Mouse (Mus musculus): ENCODE data around the gene Myl3. TPM values are rescaled to one million over a fixed set of nuclear protein-coding genes. Genes with fewer than 3 reads are reported as not detected.

Gene Myl3
- polyA plus RNA-seq (2015; fragmentation: Nextera tagmentation; extraction: Ambion mirVana): 16.3 and 125 TPM in 2 replicates

DNA sequence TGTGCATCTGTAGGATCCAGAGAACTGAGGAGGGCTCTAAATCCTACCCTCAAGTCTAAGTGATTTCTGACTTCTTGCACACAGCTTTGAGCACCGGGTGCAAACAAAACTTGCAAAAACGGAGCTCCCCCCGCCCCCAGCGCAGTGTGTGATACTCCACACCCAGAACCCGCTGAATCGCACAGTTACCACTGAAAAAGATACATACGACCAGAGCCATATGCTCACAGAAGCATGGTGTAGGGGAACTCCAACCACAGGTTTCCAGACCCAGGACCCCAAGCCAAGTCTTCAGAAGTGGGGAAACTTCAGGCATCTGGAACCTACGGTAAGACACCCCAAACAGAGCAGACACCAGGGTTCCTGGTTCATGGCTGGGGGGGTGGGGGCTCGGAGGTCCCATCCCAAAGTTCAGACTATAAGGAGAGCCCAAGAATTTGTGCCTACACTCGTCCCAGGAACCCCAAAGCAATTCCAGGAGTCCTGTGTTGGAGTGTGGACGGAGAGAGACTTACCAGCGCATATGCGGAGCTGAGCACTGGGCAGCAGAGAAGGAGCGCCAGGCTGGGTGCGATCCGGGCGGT lies at the start of gene Myl3:
Gene Myl3, plus strand, starts transcription at position 151 of the 584 bp plus-strand sequence.
- H3K27me3 ChIP-seq: peaks cover 26% of the 10 kb centered on the region
- ATAC-seq (ENCODE audit: insufficient number of reproducible peaks, low FRiP score, low TSS enrichment, low read depth): no peak
- peaks cover 64% of the 10 kb centered on the region for H3K4me1 ChIP-seq
- H3K9me3 ChIP-seq: no peaks in the 10 kb centered on the region
- 2% methylated on average over 17 of the region's 17 CpGs for WGBS
- peak within 1 kb of the TSS; percentile 81 for H3K4me3 ChIP-seq
- no peaks in the 10 kb centered on the region; the same call in 1 of the 2 replicates for H3K36me3 ChIP-seq
- H3K9ac ChIP-seq: peak within 1 kb of the TSS; percentile 85
- H3K4me2 ChIP-seq: peak within 1 kb of the TSS; percentile 74
- peak within 1 kb of the TSS; percentile 95 for H3K27ac ChIP-seq

DNA sequence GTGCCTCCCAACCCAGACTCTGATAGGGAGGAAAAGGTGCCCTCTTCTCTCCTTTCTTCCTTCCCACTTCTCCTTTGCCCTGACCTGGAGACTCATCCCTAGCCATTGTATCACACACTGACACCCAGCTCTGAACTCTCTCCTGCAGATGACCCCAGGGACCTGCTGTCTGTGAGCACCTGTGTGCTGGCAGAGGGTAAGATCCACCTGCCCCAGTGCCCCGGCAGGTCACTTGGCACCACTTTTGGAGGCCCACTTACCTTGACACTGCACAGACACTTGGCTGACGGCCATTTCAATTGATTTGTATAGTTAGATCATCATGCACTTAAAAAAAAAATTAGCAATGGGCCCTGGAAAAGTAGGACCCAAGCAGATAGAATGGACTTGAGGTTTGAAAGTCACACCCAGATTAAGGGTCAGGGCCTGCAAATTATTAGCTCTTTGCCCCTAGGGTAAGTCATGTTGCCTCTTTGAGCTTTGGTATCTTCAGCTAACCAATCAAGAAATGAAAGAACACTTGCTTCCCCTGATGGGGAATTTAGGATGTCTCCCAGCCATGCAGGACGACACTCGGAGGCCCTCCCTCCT lies 46.4 kb upstream of the Myl3 start:
- ATAC-seq (ENCODE audit: insufficient number of reproducible peaks, low FRiP score, low TSS enrichment, low read depth): no peak
- WGBS: 77% methylated on average over 4 of the region's 4 CpGs
- H3K27me3 ChIP-seq: no peaks in the 10 kb centered on the region
- no peaks in the 10 kb centered on the region for H3K9me3 ChIP-seq
- no peak overlapping the region for H3K4me2 ChIP-seq
- no peak overlapping the region for H3K9ac ChIP-seq
- H3K4me1 ChIP-seq: 0 out of 2 replicates have a peak, but pooled peaks cover 5% of the 10 kb centered on the region
- peak overlapping the region; percentile 33; the same call in 1 of the 2 replicates for H3K27ac ChIP-seq
- H3K4me3 ChIP-seq: no peak overlapping the region
- H3K36me3 ChIP-seq: peaks cover 25% of the 10 kb centered on the region

DNA sequence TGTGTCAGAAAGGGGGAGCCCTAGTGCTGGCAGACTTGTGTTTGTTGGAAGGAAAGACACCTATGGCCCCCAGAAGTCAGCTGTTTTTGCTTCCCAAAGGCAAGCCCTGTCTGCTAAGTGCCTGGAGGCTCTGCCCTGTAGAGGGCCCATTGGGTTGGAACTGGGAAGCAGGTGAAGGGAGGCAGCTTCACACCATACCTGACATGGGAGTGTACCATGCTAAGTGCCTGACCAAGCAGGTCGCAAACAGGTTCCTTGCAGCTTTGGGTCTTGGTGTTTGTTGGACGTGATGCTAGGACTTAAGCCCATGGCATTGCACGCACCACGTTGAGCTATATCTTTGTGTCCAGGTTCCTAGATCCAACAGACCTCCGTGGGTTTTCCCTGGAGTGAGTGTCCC lies 45.2 kb upstream of the Myl3 start:
- H3K27me3 ChIP-seq: no peaks in the 10 kb centered on the region
- no peak overlapping the region for H3K4me3 ChIP-seq
- no peak for ATAC-seq (ENCODE audit: insufficient number of reproducible peaks, low FRiP score, low TSS enrichment, low read depth)
- no peak overlapping the region for H3K4me2 ChIP-seq
- H3K36me3 ChIP-seq: peaks cover 25% of the 10 kb centered on the region
- H3K9ac ChIP-seq: no peak overlapping the region
- H3K4me1 ChIP-seq: 0 out of 2 replicates have a peak, but pooled peaks cover 5% of the 10 kb centered on the region
- WGBS: 94% methylated on average over 5 of the region's 5 CpGs
- H3K9me3 ChIP-seq: no peaks in the 10 kb centered on the region
- peak overlapping the region; percentile 67; the same call in 1 of the 2 replicates for H3K27ac ChIP-seq

DNA sequence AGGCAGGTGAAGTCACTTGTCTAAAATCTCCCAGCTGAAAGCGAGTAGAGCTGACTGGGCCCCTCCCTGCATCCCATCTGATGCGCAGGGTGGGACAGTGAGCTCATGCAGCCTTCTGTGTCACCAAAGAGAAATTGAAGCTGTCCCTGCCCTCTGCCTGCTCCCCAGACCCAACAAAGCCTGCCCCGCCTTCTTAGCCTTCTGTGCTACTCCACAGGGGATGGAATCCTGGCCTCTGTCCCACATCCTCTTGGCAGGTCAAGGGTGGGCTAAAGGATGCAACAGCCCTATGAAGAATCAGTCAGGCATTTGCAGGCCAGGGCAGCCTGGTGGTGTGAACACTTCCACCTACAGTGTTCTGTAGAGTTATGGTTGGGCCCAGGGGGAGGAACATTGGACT lies 44.2 kb upstream of the Myl3 start:
- ATAC-seq (ENCODE audit: insufficient number of reproducible peaks, low FRiP score, low TSS enrichment, low read depth): no peak
- Histone ChIP-seq H3K27me3 (no peaks in the 10 kb centered on the region), H3K9me3 (no peaks in the 10 kb centered on the region), H3K9ac (no peak overlapping the region), H3K27ac (peak overlapping the region; percentile 27), H3K4me3 (no peak overlapping the region), H3K36me3 (peaks cover 24% of the 10 kb centered on the region), H3K4me1 (0 out of 2 replicates have a peak, but pooled peaks cover 5% of the 10 kb centered on the region), H3K4me2 (no peak overlapping the region)
- WGBS: 74% methylated on average over 3 of the region's 3 CpGs

DNA sequence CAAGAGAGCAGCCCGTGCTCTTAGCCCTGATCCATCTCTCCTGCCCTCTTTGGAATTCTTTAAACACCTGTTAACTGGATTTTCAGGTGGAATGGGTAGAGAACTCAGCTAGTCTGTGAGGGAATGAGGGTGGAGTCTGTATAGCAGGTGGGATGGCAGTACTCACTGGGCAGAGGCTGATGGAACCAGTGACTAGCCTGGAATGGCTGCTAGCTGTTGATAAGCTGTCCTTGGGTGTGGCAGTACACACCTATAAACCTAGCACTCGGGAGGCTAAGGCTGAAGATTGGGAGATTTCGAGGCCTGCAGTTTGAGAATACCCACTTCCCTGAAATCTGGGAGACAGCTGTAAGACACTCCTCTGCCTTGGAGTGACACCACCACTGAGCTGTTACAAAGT lies 42.1 kb upstream of the Myl3 start:
- Histone ChIP-seq H3K4me2 (no peak overlapping the region), H3K4me1 (0 out of 2 replicates have a peak, but pooled peaks cover 5% of the 10 kb centered on the region), H3K9ac (no peak overlapping the region), H3K9me3 (no peaks in the 10 kb centered on the region), H3K27ac (no peak overlapping the region), H3K4me3 (no peak overlapping the region), H3K36me3 (peaks cover 16% of the 10 kb centered on the region), H3K27me3 (no peaks in the 10 kb centered on the region)
- ATAC-seq (ENCODE audit: insufficient number of reproducible peaks, low FRiP score, low TSS enrichment, low read depth): no peak
- WGBS: 80% methylated on average over 3 of the region's 3 CpGs

DNA sequence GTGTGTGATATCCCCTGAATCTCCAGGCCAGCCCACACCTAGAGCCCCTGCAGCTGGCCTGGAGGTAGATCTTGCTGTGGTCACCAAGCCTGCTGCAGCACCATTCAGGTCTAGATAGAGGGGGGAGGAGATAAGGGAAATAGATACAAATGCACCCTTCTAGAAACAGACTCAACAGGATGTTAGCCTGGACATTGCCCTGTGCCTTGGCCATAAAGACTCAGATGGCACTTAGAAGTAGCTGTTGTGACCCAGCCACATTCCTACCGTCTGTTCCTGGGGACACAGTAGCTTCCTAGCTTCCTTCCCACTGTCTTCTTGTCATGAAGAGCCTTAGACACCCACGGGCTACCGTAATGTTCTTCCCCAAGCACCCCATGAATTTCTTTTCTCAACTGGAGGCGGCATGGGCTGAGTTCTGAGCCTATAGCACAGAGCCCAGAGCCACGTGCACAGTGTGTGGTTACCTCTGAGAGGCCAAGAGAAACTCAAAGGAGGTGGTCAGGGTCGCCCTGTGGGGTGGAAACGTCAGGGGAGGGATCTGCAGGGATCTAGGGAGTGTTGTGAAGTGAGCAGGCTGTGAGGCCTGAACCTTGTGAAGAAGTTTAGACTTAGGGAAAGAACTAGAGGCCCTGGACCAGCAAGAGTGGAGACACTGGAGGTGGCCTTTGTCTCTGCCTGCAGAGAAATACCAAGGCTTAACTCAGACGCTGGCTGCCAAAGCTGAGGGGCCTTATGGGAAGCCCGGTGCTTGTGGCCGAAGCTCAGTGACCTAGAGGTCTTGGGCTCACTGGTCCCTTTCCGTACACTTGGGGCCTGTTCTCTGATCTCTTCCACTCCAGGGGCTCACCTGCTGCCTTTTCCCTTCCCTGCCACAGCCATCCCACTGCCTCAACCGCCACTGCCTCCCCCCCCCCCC lies 40.3 kb upstream of the Myl3 start:
- Histone ChIP-seq H3K9me3 (no peaks in the 10 kb centered on the region), H3K36me3 (peaks cover 10% of the 10 kb centered on the region), H3K9ac (no peak overlapping the region), H3K4me1 (0 out of 2 replicates have a peak, but pooled peaks cover 5% of the 10 kb centered on the region), H3K27ac (no peak overlapping the region), H3K4me2 (no peak overlapping the region), H3K27me3 (no peaks in the 10 kb centered on the region), H3K4me3 (no peak overlapping the region)
- no peak for ATAC-seq (ENCODE audit: insufficient number of reproducible peaks, low FRiP score, low TSS enrichment, low read depth)
- WGBS: 78% methylated on average over 11 of the region's 12 CpGs

DNA sequence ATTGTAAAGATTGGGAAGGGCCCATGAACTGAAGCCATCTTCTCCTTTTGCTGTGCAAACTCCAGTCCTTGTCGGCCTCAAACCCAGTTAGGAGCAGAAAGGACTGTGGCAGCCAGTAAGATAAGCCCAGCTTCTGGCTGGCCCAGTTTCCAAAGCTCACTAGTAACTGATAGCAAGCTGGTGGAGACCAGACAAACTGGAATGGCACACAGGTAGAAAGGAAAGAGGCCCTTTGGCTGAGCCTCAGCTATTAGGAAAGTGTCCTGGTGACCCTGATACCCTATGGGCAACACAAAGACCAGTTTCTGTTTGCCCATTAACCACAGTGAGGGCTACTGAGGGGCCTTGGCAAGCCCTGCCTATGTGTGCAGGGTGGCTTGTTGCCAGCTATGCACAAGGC lies 38.8 kb upstream of the Myl3 start:
- Histone ChIP-seq H3K4me3 (no peak overlapping the region), H3K9ac (no peak overlapping the region), H3K4me1 (no peaks in the 10 kb centered on the region), H3K4me2 (no peak overlapping the region), H3K9me3 (no peaks in the 10 kb centered on the region), H3K36me3 (peaks cover 6% of the 10 kb centered on the region), H3K27me3 (no peaks in the 10 kb centered on the region), H3K27ac (no peak overlapping the region)
- 88% methylated on average over 1 of the region's 1 CpGs for WGBS
- no peak for ATAC-seq (ENCODE audit: insufficient number of reproducible peaks, low FRiP score, low TSS enrichment, low read depth)

DNA sequence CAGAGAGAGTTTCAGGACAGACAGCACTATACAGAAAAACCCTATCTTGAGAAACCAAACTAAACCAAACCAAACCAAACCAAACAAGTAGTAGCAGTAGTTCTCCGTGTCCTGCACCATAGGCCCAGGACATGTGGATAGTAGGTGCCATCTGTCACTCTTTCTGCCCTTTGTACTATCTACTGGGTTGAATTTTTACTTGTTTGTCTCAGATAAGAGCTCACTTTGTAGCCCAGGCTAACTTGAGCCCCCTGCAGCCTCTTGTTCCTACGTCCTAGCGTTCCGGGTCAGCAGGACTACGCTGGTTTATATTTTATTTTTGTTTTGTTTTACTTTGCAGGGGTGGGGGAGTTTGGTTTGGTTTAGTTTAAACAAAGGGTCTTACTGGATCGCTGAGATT lies 37.7 kb upstream of the Myl3 start:
- ATAC-seq (ENCODE audit: insufficient number of reproducible peaks, low FRiP score, low TSS enrichment, low read depth): no peak
- Histone ChIP-seq H3K36me3 (peaks cover 6% of the 10 kb centered on the region; the same call in 1 of the 2 replicates), H3K4me2 (no peak overlapping the region), H3K27me3 (no peaks in the 10 kb centered on the region), H3K4me1 (no peaks in the 10 kb centered on the region), H3K4me3 (no peak overlapping the region), H3K27ac (no peak overlapping the region), H3K9ac (no peak overlapping the region), H3K9me3 (no peaks in the 10 kb centered on the region)
- 94% methylated on average over 6 of the region's 6 CpGs for WGBS

DNA sequence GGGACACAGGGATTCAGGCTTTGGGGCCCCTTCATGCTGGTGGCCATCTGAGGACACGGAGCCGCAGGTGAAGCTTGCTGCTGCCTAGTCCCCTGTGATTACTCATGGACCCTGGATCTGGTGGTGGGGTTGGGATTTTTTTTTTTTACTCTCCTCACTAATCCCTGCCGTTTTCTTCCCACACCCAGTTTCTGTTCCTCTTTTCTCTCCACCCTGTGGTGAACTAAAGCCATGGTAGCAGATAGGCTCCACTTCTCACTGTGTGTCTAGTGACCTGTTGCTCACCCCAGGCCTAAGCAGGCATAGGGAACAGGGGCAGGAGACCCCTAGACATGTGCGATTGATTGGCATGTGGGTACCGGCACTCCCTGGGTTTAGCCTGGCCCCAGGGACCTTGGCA lies 34.9 kb upstream of the Myl3 start:
- no peak overlapping the region for H3K27ac ChIP-seq
- H3K4me1 ChIP-seq: peaks cover 13% of the 10 kb centered on the region
- no peak overlapping the region for H3K4me3 ChIP-seq
- no peak for ATAC-seq (ENCODE audit: insufficient number of reproducible peaks, low FRiP score, low TSS enrichment, low read depth)
- H3K9ac ChIP-seq: no peak overlapping the region
- WGBS: 81% methylated on average over 5 of the region's 5 CpGs
- H3K4me2 ChIP-seq: no peak overlapping the region
- peaks cover 12% of the 10 kb centered on the region; the same call in 1 of the 2 replicates for H3K36me3 ChIP-seq
- no peaks in the 10 kb centered on the region for H3K9me3 ChIP-seq
- H3K27me3 ChIP-seq: no peaks in the 10 kb centered on the region

DNA sequence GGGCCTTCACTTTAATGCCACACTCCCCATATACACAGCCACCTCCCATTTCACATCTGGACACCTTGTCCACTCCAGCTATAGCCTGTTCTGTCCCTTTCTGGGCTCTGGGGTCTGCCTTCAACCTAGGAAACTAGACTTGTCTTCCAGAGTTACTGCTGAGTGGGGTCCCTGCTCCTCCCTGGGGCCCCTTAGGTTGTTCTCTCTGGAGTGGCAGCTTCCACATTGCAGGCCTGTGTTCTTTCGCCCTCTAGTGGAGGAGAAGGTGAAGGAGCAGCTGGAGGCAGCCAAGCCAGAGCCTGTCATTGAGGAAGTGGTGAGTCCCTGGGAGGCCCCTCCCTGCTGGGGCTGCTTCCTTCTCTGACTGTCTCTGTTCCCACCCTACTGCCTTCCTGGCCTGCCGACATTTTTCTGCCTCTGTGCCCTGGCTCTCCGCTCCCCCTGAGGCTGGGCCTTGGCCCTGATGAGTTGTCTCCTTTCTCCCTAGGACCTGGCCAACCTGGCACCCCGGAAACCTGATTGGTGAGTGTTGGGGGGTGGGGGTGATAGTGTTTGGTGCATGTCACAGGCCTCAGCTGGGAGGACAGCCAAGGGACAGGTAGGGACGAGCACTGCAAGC lies 31.9 kb upstream of the Myl3 start:
- H3K4me3 ChIP-seq: peak overlapping the region; percentile 20
- H3K36me3 ChIP-seq: peaks cover 22% of the 10 kb centered on the region; the same call in 1 of the 2 replicates
- peak overlapping the region; percentile 24 for H3K4me2 ChIP-seq
- 0 out of 2 replicates have a peak overlapping the region, but pooled peaks have one; percentile 10 for H3K9ac ChIP-seq
- ATAC-seq (ENCODE audit: insufficient number of reproducible peaks, low FRiP score, low TSS enrichment, low read depth): peak; percentile 52
- H3K4me1 ChIP-seq: peaks cover 13% of the 10 kb centered on the region
- peak overlapping the region; percentile 22; the same call in 1 of the 2 replicates for H3K27ac ChIP-seq
- H3K9me3 ChIP-seq: no peaks in the 10 kb centered on the region
- WGBS: 32% methylated on average over 5 of the region's 5 CpGs
- no peaks in the 10 kb centered on the region for H3K27me3 ChIP-seq

DNA sequence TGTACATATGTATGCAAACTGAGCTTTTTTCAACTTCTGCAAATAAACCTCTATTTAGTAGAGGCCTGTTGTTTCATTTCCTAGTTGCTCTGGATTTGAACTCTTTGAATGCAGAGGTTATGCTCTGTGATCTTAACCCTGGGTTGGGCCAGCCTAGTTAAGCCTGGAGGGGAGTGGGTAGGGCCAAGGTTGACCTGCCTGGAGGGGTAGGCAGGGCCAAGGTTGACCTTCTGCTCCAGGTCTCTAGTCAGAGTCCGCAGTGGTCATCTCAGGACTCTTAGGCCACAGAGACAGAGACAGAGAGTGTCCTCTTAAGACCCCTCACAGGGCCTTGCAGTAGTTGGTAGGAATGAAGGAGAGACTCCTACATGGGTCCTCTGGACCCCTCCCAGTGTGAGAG lies 30.1 kb upstream of the Myl3 start:
- Histone ChIP-seq H3K4me3 (no peak overlapping the region), H3K27me3 (no peaks in the 10 kb centered on the region), H3K36me3 (peaks cover 20% of the 10 kb centered on the region; the same call in 1 of the 2 replicates), H3K27ac (no peak overlapping the region), H3K9ac (no peak overlapping the region), H3K9me3 (no peaks in the 10 kb centered on the region), H3K4me1 (peaks cover 13% of the 10 kb centered on the region), H3K4me2 (no peak overlapping the region)
- no peak for ATAC-seq (ENCODE audit: insufficient number of reproducible peaks, low FRiP score, low TSS enrichment, low read depth)
- WGBS: 83% methylated on average over 1 of the region's 1 CpGs
